Comparison of ENCODE assay signal across 9 mouse cellular contexts in genomic region chr16:93729801-93730721, GRCm38 (mm10). TPM values are rescaled to one million over a fixed set of nuclear protein-coding genes. Genes with fewer than 3 reads are reported as not detected.
A peak's percentile ranks its signal among the peaks of the same experiment; 100 is the strongest.
DNase-seq lines count a peak whose midpoint lies in the region; ATAC-seq lines count a peak whose summit lies in the region.
"Had no signal": no experiment of that assay in that cellular context is flagged by ENCODE, and none has a peak within 500 bp of the region (broad histone marks: within the 10 kb centered on the region; RNA-seq: fewer than 3 reads in every experiment).

No protein-coding gene starts in this region.

- H3K4me2 ChIP-seq in embryonic facial prominence, embryonic 13.5 days: no peak overlapping the region
- H3K4me2 ChIP-seq in midbrain, embryonic 15.5 days: no peak overlapping the region
- H3K4me2 ChIP-seq in midbrain, embryonic 11.5 days: no peak overlapping the region
- H3K4me2 ChIP-seq: liver, embryonic 13.5 days had no signal

- H3K9ac ChIP-seq in embryonic facial prominence, embryonic 13.5 days: no peak overlapping the region
- H3K9ac ChIP-seq in midbrain, embryonic 15.5 days: no peak overlapping the region
- no peak overlapping the region for H3K9ac ChIP-seq in midbrain, embryonic 11.5 days (ENCODE audit: low read length)
- H3K9ac ChIP-seq: liver, embryonic 13.5 days had no signal

- H3K27me3 ChIP-seq in embryonic facial prominence, embryonic 13.5 days: no peaks in the 10 kb centered on the region
- no peaks in the 10 kb centered on the region for H3K27me3 ChIP-seq in embryonic facial prominence, embryonic 10.5 days (replicated peaks; ENCODE audit: low read depth, poor library complexity, severe bottlenecking)
- no peaks in the 10 kb centered on the region for H3K27me3 ChIP-seq in midbrain, embryonic 15.5 days (replicated peaks)
- H3K27me3 ChIP-seq in midbrain, embryonic 11.5 days (ENCODE audit: control insufficient read depth, insufficient read depth, low read length): no peaks in the 10 kb centered on the region
- H3K27me3 ChIP-seq: liver, embryonic 13.5 days had no signal

- no peak for DNase-seq in embryonic facial prominence, embryonic 10.5 days (ENCODE audit: low spot score)
- no peak for DNase-seq in midbrain, embryonic 11.5 days (ENCODE audit: low spot score, missing footprints)
- DNase-seq in layer of hippocampus, postnatal 36 days: peak; percentile 56 to 57
- DNase-seq in yolk sac, embryonic 10.5 days (ENCODE audit: low spot score): peak; percentile 47
- DNase-seq in ovary, adult 18-20 months (ENCODE audit: low spot score): no peak
- DNase-seq in urinary bladder, adult 18-20 months (ENCODE audit: low spot score in 2 of 2): no peak
- DNase-seq: liver, embryonic 13.5 days had no signal

- no peak overlapping the region for H3K4me3 ChIP-seq in embryonic facial prominence, embryonic 13.5 days
- H3K4me3 ChIP-seq in embryonic facial prominence, embryonic 10.5 days: no peak overlapping the region
- no peak overlapping the region for H3K4me3 ChIP-seq in midbrain, embryonic 15.5 days
- H3K4me3 ChIP-seq in midbrain, embryonic 11.5 days (ENCODE audit: low read depth, low read length): no peak overlapping the region
- H3K4me3 ChIP-seq: liver, embryonic 13.5 days had no signal

- H3K9me3 ChIP-seq in embryonic facial prominence, embryonic 13.5 days: no peaks in the 10 kb centered on the region
- H3K9me3 ChIP-seq in embryonic facial prominence, embryonic 10.5 days: no peaks in the 10 kb centered on the region
- H3K9me3 ChIP-seq in midbrain, embryonic 15.5 days: no peaks in the 10 kb centered on the region
- no peaks in the 10 kb centered on the region for H3K9me3 ChIP-seq in midbrain, embryonic 11.5 days (ENCODE audit: control insufficient read depth, low read length)
- H3K9me3 ChIP-seq: liver, embryonic 13.5 days had no signal

- H3K4me1 ChIP-seq in embryonic facial prominence, embryonic 13.5 days: peaks cover 15% of the 10 kb centered on the region; the same call in 1 of the 2 replicates
- peaks cover 37% of the 10 kb centered on the region for H3K4me1 ChIP-seq in embryonic facial prominence, embryonic 10.5 days
- H3K4me1 ChIP-seq in midbrain, embryonic 15.5 days: no peaks in the 10 kb centered on the region
- no peaks in the 10 kb centered on the region for H3K4me1 ChIP-seq in midbrain, embryonic 11.5 days (ENCODE audit: control insufficient read depth, insufficient read depth, low read length)

- H3K27ac ChIP-seq in embryonic facial prominence, embryonic 13.5 days: peak overlapping the region; percentile 64; the same call in 1 of the 2 replicates
- H3K27ac ChIP-seq in embryonic facial prominence, embryonic 10.5 days (replicated peaks): no peak overlapping the region
- 0 out of 2 replicates have a peak overlapping the region, but pooled peaks have one; percentile 57 for H3K27ac ChIP-seq in midbrain, embryonic 15.5 days
- no peak overlapping the region for H3K27ac ChIP-seq in midbrain, embryonic 11.5 days (ENCODE audit: low read depth, low read length)
- H3K27ac ChIP-seq: liver, embryonic 13.5 days had no signal

- 0 out of 2 replicates have a peak, but pooled peaks cover 11% of the 10 kb centered on the region for H3K36me3 ChIP-seq in embryonic facial prominence, embryonic 13.5 days
- no peaks in the 10 kb centered on the region for H3K36me3 ChIP-seq in embryonic facial prominence, embryonic 10.5 days (replicated peaks)
- peaks cover 13% of the 10 kb centered on the region; the same call in 1 of the 2 replicates for H3K36me3 ChIP-seq in midbrain, embryonic 15.5 days (replicated peaks)
- H3K36me3 ChIP-seq in midbrain, embryonic 11.5 days (ENCODE audit: control insufficient read depth, insufficient read depth, low read length): no peaks in the 10 kb centered on the region

- WGBS in embryonic facial prominence, embryonic 13.5 days: 79% methylated on average over 23 of the region's 23 CpGs
- WGBS in embryonic facial prominence, embryonic 10.5 days: 83% methylated on average over 23 of the region's 23 CpGs
- 82% methylated on average over 23 of the region's 23 CpGs for WGBS in midbrain, embryonic 15.5 days
- WGBS in midbrain, embryonic 11.5 days: 86% methylated on average over 23 of the region's 23 CpGs

- no peak for ATAC-seq in embryonic facial prominence, embryonic 13.5 days (ENCODE audit: insufficient number of reproducible peaks, insufficient read depth, low FRiP score, low TSS enrichment, low read depth)
- ATAC-seq in midbrain, embryonic 15.5 days (replicated peaks): 0 out of 2 replicates have a peak, but pooled peaks have one; percentile 39
- ATAC-seq in midbrain, embryonic 11.5 days (ENCODE audit: low FRiP score): no peak

RNA-seq across cellular contexts. Expression of gene Dop1b, which starts 18.4 kb away (rescaled TPM):
- 11.8 and 16.4 TPM in 2 replicates for polyA plus RNA-seq in embryonic facial prominence, embryonic 13.5 days (2015; fragmentation: Nextera tagmentation; extraction: Ambion mirVana)
- polyA plus RNA-seq in embryonic facial prominence, embryonic 10.5 days (2016; fragmentation: Nextera tagmentation; extraction: Ambion mirVana): 8.4 and 9.1 TPM in 2 replicates
- polyA plus RNA-seq in midbrain, embryonic 15.5 days (2015; fragmentation: Nextera tagmentation; extraction: Ambion mirVana): 40.9 and 43.8 TPM in 2 replicates
- 11.7 and 12.7 TPM in 2 replicates for polyA plus RNA-seq in midbrain, embryonic 11.5 days (2014; fragmentation: Nextera tagmentation; extraction: Ambion mirVana)
- 100 to 1,000 TPM; 104 to 114 TPM for total RNA-seq in layer of hippocampus, postnatal 36 days (2021)

RNA-seq across cellular contexts. Expression of gene Cbr3, which starts 47.0 kb away (rescaled TPM):
- 8.1 and 9.9 TPM in 2 replicates for polyA plus RNA-seq in embryonic facial prominence, embryonic 13.5 days (2015; fragmentation: Nextera tagmentation; extraction: Ambion mirVana)
- polyA plus RNA-seq in embryonic facial prominence, embryonic 10.5 days (2016; fragmentation: Nextera tagmentation; extraction: Ambion mirVana): 0.62 and 0.64 TPM in 2 replicates
- 1.6 and 1.7 TPM in 2 replicates for polyA plus RNA-seq in midbrain, embryonic 15.5 days (2015; fragmentation: Nextera tagmentation; extraction: Ambion mirVana)
- polyA plus RNA-seq in midbrain, embryonic 11.5 days (2014; fragmentation: Nextera tagmentation; extraction: Ambion mirVana): 0.72 and 1.1 TPM in 2 replicates
- 10 to 100 TPM; 18.2 to 19.8 TPM for total RNA-seq in layer of hippocampus, postnatal 36 days (2021)

Comparison
In these comparisons a context has a peak if more than half of its experiments do, and no peak if none do; other contexts are left out.
1. H3K27ac ChIP-seq: peak in embryonic facial prominence, embryonic 13.5 days (single experiment) and midbrain, embryonic 15.5 days (single experiment); none in embryonic facial prominence, embryonic 10.5 days (single experiment) and midbrain, embryonic 11.5 days (single experiment).
2. DNase-seq: peak in layer of hippocampus, postnatal 36 days (2 of 2) and yolk sac, embryonic 10.5 days (single experiment); none in embryonic facial prominence, embryonic 10.5 days (single experiment), midbrain, embryonic 11.5 days (single experiment), ovary, adult 18-20 months (single experiment) and urinary bladder, adult 18-20 months (0 of 2).